Mouse (Mus musculus) spleen, postnatal 14 days (tissue): ENCODE data around the gene Eml1.
"Not testable (repeated sequence)": the region's sequence is repeated elsewhere in the genome, so short reads cannot be mapped to it uniquely, and the experiment has no call there.

Source experiments
- DNase-seq, 2 experiments: peaks; one replicate each; pipeline ENCODE4 v3.0.0; 2021 to 2022; ENCODE audit warnings: low spot score in 2 of 2

Eml1 gene

GRCm38 (mm10) chr12:108474440-108474839 lies 103.7 kb downstream of the Eml1 start:
- DNase-seq = no peak

- no peak for DNase-seq
Measured at GRCm38 (mm10) chr12:108478714-108479113, 108.0 kb downstream of the Eml1 start.

GRCm38 (mm10) chr12:108480704-108481365 lies 110.1 kb downstream of the Eml1 start:
- no peak for DNase-seq

DNA sequence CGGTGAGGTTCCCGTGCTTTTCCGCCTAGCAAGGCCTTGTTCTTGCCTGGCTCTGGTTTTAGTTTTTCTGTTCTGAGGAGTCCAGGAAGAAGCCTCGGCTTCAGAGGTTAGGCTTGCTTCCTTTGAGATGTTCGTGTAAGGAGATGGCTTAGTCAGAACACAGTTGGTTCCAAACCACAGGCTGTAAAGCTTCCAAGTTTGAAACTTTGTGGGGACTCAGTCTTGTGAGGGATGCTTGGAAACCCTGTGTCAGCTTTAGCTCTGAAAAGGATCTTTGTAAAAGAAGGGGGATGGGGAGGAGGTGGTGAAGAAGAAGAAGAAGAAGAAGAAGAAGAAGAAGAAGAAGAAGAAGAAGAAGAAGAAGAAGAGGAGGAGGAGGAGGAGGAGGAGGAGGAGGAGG lies 118.3 kb downstream of the Eml1 start:
- DNase-seq = no peak

- DNase-seq = no peak
Measured at GRCm38 (mm10) chr12:108489741-108490140, 119.0 kb downstream of the Eml1 start.

DNA sequence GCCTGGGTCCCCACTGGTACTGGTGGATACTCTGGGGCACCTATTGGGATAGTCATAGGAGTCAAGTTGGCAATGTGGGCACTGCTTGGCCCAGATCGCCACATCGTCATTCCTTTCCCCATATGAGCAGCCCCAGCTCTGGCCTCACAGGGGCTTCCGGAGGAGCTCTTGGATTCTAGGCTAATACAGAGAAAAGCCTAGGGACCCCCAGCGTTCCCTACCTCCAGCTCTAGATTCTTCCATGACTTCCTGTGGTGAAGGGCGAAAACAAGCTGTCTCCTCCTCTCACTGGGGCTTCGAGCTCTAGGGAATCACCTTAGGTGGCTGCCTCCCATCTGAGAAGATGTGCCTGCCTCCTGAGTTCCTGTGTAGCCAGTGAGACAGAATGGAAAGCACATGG lies 119.6 kb downstream of the Eml1 start:
- DNase-seq = no peak

DNA sequence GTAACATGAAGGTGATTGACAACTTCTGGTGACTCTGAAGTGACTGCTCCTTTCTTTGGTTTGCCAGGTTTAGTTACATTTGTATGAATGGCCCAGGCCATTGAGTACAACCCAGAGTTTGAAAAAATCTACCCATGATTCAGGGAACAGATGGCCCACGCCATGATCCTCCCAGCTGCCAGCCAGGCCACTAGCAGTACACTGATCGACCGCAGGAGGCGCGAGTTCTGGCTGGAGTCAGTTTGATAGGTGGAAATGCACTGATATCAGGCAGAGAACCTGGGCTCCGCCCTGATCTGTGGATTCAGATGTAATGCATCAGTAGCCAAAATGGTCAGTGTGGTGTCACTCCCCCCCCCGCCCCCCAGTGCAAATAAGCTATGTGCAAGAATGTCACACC lies 120.2 kb downstream of the Eml1 start:
- DNase-seq = no peak

GRCm38 (mm10) chr12:108494011-108494541 lies 123.3 kb downstream of the Eml1 start:
- DNase-seq = no peak

DNA sequence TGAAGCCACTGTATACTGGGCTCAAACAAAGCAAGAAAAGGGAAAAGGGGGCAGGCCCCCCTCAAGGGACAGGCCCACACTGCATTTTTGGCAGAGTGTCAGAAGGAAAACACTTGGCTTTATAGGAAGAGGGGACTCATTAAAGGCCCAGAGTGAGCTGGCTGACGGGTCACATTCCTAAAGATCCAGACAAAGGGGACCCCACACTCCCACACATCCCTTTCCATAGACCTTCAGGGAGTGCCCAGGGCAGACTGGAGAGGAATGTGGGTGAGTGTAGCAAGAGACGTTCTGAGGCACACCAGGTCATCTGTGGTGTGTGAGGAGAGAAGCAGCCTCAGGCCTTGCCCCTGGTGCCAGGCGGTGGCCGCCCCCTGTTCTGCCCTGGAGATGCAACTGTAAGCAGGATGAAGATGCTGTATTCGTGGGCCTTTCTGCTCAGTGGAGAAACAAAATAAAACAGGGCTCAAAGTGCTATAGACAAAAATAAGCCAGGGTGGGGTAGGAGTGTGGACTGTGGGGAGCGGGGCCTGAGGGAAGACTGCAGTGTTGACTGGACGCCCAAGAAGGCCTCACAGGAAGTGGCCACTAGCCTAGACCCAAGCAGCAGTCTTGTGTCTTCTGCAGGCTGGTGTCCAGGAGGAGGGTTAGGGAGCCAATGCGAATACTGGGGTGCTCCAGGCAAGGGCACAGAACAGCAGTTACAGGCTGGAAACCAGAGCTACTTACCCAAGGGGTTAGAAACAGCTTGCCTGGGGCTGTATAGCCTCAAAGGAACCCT lies 124.9 kb downstream of the Eml1 start:
- DNase-seq = no peak

DNA sequence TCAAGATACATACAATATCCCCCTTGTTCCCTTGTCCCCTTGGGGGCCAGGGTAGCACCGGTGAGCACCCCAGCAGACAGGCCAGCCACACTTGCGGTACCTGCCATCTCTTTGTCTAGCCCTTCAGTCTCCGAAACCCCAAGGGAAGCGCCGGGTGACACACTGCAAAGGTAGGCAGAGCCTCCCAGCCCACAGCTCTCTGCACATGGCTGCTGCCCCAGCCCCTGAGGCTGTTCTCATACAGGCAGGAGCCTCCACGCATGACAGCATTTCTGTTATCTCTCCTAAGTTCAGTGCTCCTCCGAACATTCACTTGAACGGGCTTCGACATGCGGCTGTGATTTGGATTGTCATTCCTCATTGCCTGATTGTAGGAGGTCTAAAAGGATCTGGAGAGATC lies 132.3 kb downstream of the Eml1 start:
- DNase-seq = no peak

- no peak for DNase-seq
Measured at GRCm38 (mm10) chr12:108503582-108503981, 132.8 kb downstream of the Eml1 start.

DNA sequence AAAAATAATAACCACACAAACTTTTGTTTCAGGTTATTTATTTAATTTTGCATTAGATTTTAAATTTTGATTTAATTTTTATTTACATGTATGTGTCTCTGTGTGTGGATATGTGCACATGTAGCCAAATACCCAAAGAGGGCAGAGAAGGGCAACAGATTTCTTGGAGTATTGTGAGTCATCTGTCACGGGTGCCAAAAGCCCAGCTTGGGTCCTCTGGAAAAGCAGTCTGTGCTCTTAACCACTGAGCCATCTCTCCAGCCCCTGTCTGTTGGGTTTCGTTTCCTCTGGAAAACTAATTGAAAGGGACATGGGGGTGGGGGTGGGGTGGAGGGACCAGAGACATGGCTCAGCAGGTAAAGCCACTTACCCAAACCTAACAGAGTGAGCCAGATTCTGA lies 135.1 kb downstream of the Eml1 start:
- DNase-seq = no peak

DNA sequence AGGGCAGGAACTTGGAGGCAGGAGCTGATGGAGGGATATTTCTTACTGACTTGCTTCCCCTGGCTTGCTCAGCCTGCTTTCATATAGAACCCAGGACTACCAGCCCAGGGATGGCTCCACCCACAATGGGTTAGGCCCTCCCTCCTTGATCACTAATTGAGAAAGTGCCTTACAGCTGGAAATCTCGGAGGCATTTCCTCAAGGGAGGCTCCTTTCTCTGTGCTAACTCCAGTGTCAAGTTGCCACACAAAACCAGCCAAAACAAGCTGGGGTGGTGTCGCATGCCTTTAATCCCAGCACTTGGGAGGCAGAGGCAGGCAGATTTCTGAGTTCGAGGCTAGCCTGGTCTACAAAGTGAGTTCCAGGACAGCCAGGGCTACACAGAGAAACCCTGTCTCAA lies 136.3 kb downstream of the Eml1 start:
- not testable (repeated sequence) for DNase-seq

DNA sequence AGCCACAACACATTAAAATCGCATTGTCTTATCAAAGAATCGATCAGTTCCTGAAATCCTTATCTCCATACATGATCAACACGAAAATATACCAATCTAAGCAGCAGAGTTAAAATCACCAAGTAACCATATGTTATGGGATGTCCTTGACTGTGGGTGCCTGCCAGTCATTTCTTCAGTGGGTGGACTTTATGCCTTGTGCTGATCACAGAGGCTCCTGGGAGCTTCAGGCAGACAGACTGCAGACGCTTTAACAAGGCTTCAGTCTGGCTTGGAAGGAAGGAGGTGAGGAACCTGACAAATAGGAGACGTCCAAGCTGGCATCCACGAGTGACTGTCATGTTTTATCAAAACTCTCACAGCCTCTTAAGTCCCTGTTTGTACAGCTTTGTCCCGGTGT lies 139.8 kb downstream of the Eml1 start:
- no peak for DNase-seq

GRCm38 (mm10) chr12:108511009-108511408 lies 140.3 kb downstream of the Eml1 start:
- no peak for DNase-seq

GRCm38 (mm10) chr12:108515464-108515863 lies 144.7 kb downstream of the Eml1 start:
- no peak for DNase-seq

DNA sequence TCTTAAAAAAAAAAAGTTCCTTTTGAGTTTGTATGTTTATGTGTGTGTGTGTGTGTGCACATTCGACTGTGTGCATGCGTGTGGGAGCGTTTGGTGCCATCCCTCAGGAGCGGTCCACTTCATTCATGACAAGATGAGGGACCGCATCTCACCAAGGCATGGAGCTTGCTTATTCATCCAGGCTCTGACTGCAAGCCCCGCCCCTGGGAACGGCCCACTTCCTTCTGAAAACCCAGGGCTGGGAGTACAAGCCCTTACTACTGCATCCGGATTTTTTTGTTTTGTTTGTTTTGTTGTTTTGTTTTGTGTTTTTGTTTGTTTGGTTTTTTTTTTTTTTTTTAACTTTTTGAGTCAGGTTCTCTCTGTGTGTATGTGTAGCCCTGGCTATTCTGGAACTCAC lies 148.6 kb downstream of the Eml1 start:
- no peak for DNase-seq

- DNase-seq = no peak
Measured at GRCm38 (mm10) chr12:108529214-108529613, 158.5 kb downstream of the Eml1 start.

DNA sequence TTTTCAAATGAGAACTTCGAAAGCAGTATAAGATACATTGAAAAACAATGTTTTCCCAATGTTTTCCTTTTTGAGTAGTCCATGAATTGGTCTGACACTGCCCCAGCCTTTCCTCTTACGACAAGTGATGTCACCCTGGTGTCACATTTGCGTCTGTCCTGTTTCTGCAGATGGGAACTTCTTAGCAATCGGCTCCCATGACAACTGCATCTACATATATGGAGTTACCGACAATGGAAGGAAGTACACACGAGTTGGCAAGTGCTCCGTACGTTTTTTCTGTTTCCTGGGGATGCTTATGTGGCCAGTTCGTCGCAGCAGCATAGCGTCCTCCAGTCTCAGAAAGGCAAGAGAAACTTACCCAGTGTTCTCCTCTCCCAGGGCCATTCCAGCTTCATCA lies 163.7 kb downstream of the Eml1 start:
- no peak for DNase-seq

DNA sequence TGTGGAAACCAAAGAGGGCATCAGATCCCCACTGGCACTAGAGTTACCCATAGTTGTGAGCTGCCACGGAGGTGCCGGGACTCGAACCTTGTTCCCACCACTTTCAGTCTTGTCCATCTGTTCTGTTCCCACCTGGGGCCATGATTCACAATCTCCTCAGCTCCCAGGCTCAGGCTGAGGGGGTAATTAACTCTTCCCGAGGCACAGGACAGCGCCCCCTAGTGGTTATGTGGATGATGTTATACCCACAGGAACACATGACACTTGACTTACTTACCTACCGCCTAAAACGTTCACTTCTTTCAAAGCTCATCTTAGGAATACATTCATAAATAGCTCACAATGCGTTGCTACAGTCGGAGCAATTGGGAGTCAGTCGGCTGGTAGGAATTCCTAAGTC lies 165.7 kb downstream of the Eml1 start:
- DNase-seq = no peak

DNA sequence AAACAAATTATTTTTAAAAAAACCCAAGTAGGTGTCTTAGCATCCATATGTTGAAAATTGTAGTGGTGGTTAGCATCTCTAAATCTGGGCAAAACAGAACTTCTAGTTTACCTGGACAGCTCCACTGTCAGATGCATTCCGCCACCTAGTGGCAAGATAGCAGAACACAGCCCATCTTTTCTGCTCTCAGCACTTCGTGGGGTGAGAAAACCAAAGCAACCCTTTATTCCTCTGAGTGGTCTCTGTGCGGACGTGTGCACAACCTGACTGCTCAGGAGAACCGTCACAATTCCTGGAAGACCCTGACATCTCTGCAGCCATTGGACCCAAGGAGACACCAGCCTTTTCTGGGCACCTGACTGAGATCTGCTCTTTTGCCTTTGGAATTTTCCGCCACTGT lies 170.3 kb downstream of the Eml1 start:
- no peak for DNase-seq

- no peak for DNase-seq
Measured at GRCm38 (mm10) chr12:108546508-108547153, 175.9 kb downstream of the Eml1 start.
